Mouse (Mus musculus) liver, embryonic 16.5 days (tissue): Measurements from ENCODE around the gene Ltbr. TPM values are rescaled to one million over a fixed set of nuclear protein-coding genes. Genes with fewer than 3 reads are reported as not detected.

ENCODE experiments used
- ATAC-seq: fragments of 200-750 bp; cut with Nextera tagmentation; 2 replicates; pipeline ENCODE4 v1.8.0; 2017; ENCODE audit warnings: low read depth, mild to moderate bottlenecking, moderate number of reproducible peaks, moderate library complexity
- H3K27ac ChIP-seq: fragments of 300-500 bp; sonication (generic); 2 replicates; pipeline ENCODE4 v1.5.1; 2014; ENCODE audit warnings: mild to moderate bottlenecking, low read length
- H3K27me3 ChIP-seq: fragments of 300-500 bp; sonication (generic); 2 replicates; pipeline ENCODE4 v1.6.1; 2014; ENCODE audit warnings: low read depth, low read length, mixed read lengths; ENCODE audit not compliant: control insufficient read depth, insufficient read depth
- H3K36me3 ChIP-seq: fragments of 300-500 bp; sonication (generic); 2 replicates; pipeline ENCODE4 v1.6.1; 2014; ENCODE audit warnings: mild to moderate bottlenecking; ENCODE audit not compliant: control insufficient read depth, insufficient read depth
- H3K4me1 ChIP-seq: fragments of 300-500 bp; sonication (generic); 2 replicates; pipeline ENCODE4 v1.6.1; 2014; ENCODE audit warnings: low read depth, low read length, mixed read lengths; ENCODE audit not compliant: control insufficient read depth
- H3K4me2 ChIP-seq: fragments of 300-500 bp; sonication (generic); 2 replicates; pipeline ENCODE4 v1.6.1; 2014; ENCODE audit warnings: low read depth, low read length, mixed read lengths
- H3K4me3 ChIP-seq: fragments of 300-500 bp; sonication (generic); 2 replicates; pipeline ENCODE4 v1.5.1; 2014; ENCODE audit warnings: low read depth, mild to moderate bottlenecking, low read length
- H3K9ac ChIP-seq: fragments of 300-500 bp; sonication (generic); 2 replicates; pipeline ENCODE4 v1.6.1; 2014; ENCODE audit warnings: low read depth, low read length
- H3K9me3 ChIP-seq: fragments of 300-500 bp; sonication (generic); replicated peaks from 2 replicates; pipeline ENCODE4 v1.6.1; 2016; ENCODE audit warnings: low read length; ENCODE audit not compliant: control insufficient read depth
- WGBS: fragments of 180-500 bp; shearing (Covaris S2); extraction: QIAGEN DNeasy Blood & Tissue Kit; methylation state at CpG from one replicate; pipeline ENCODE4 v1.1.7; 2014; ENCODE audit not compliant: insufficient replicate concordance; 5-methylcytosine and 5-hydroxymethylcytosine counted together
- polyA plus RNA-seq: library from polyadenylated mRNA; unstranded; fragments of >200 nt; fragmentation: Nextera tagmentation; extraction: Ambion mirVana; gene quantifications from 2 replicates; pipeline ENCODE4 v1.2.1, GENCODE M21; 2015

Gene Ltbr
- polyA plus RNA-seq, 1 experiment from 2014 or later = 22.3 TPM

- under 1% methylated on average over 27 of the region's 27 CpGs for WGBS
- peak; percentile 77 for ATAC-seq
These were observed 36.0 kb upstream of the Ltbr start for GRCm38 (mm10) chr6:125349575-125350230.

GRCm38 (mm10) chr6:125348721-125349574 is 35.3 kb upstream of the Ltbr start, which contains the start of gene Tnfrsf1a:
Tnfrsf1a (plus strand) TSS chr6:125349362.
- no peaks in the 10 kb centered on the region for H3K36me3 ChIP-seq
- H3K27ac ChIP-seq = peak within 1 kb of the TSS; percentile 78
- no peaks in the 10 kb centered on the region for H3K9me3 ChIP-seq
- 11% methylated on average over 22 of the region's 22 CpGs for WGBS
- H3K4me1 ChIP-seq = peaks cover 28% of the 10 kb centered on the region
- peak within 1 kb of the TSS; percentile 66 for H3K4me2 ChIP-seq
- no peak for ATAC-seq
- peak within 1 kb of the TSS; percentile 75 for H3K9ac ChIP-seq
- H3K27me3 ChIP-seq = no peaks in the 10 kb centered on the region
- H3K4me3 ChIP-seq = peak within 1 kb of the TSS; percentile 68

More at GRCm38 (mm10) chr6:125349575-125350230, 36.0 kb upstream of the Ltbr start:
- Histone ChIP-seq H3K36me3 (no peaks in the 10 kb centered on the region), H3K4me1 (peaks cover 34% of the 10 kb centered on the region), H3K9me3 (no peaks in the 10 kb centered on the region), H3K27me3 (no peaks in the 10 kb centered on the region), H3K4me3 (peak overlapping the region; percentile 68), H3K4me2 (peak overlapping the region; percentile 66), H3K27ac (peak overlapping the region; percentile 78), H3K9ac (peak overlapping the region; percentile 75)

GRCm38 (mm10) chr6:125346029-125346428 is 32.3 kb upstream of the Ltbr start:
- Histone ChIP-seq H3K4me1 (peaks cover 17% of the 10 kb centered on the region), H3K27me3 (no peaks in the 10 kb centered on the region), H3K9me3 (no peaks in the 10 kb centered on the region), H3K36me3 (no peaks in the 10 kb centered on the region), H3K4me3 (no peak overlapping the region), H3K4me2 (no peak overlapping the region), H3K27ac (no peak overlapping the region), H3K9ac (no peak overlapping the region)
- ATAC-seq = peak; percentile 47; the same call in 1 of the 2 replicates
- 43% methylated on average over 2 of the region's 2 CpGs for WGBS

GRCm38 (mm10) chr6:125345625-125346024 is 31.9 kb upstream of the Ltbr start:
- Histone ChIP-seq H3K9ac (no peak overlapping the region), H3K4me3 (no peak overlapping the region), H3K27me3 (no peaks in the 10 kb centered on the region), H3K4me2 (no peak overlapping the region), H3K27ac (no peak overlapping the region; the same call in 1 of the 2 replicates), H3K4me1 (peaks cover 17% of the 10 kb centered on the region), H3K9me3 (no peaks in the 10 kb centered on the region), H3K36me3 (no peaks in the 10 kb centered on the region)
- 15% methylated on average over 1 of the region's 1 CpGs for WGBS
- no peak for ATAC-seq

GRCm38 (mm10) chr6:125344866-125345265 is 31.2 kb upstream of the Ltbr start:
- 39% methylated on average over 4 of the region's 4 CpGs for WGBS
- no peak overlapping the region for H3K9ac ChIP-seq

GRCm38 (mm10) chr6:125344084-125344483 is 30.4 kb upstream of the Ltbr start:
- peaks cover 17% of the 10 kb centered on the region for H3K4me1 ChIP-seq
- no peak for ATAC-seq
- no peak overlapping the region for H3K4me3 ChIP-seq
- WGBS = 53% methylated on average over 8 of the region's 8 CpGs
- no peak overlapping the region for H3K27ac ChIP-seq
- no peaks in the 10 kb centered on the region for H3K27me3 ChIP-seq
- no peak overlapping the region for H3K4me2 ChIP-seq
- H3K9me3 ChIP-seq = no peaks in the 10 kb centered on the region
- H3K9ac ChIP-seq = no peak overlapping the region
- H3K36me3 ChIP-seq = no peaks in the 10 kb centered on the region

More at GRCm38 (mm10) chr6:125344866-125345265, 31.2 kb upstream of the Ltbr start:
- ATAC-seq = no peak
- H3K27ac ChIP-seq = peak overlapping the region; percentile 57
- no peaks in the 10 kb centered on the region for H3K27me3 ChIP-seq
- H3K4me1 ChIP-seq = peaks cover 17% of the 10 kb centered on the region
- no peaks in the 10 kb centered on the region for H3K9me3 ChIP-seq
- H3K4me2 ChIP-seq = no peak overlapping the region
- no peak overlapping the region for H3K4me3 ChIP-seq
- H3K36me3 ChIP-seq = no peaks in the 10 kb centered on the region

- H3K4me1 ChIP-seq = peaks cover 13% of the 10 kb centered on the region
- H3K36me3 ChIP-seq = no peaks in the 10 kb centered on the region
- no peak overlapping the region for H3K4me2 ChIP-seq
- no peaks in the 10 kb centered on the region for H3K9me3 ChIP-seq
- no peak overlapping the region for H3K4me3 ChIP-seq
- WGBS = 40% methylated on average over 3 of the region's 3 CpGs
- H3K9ac ChIP-seq = no peak overlapping the region
- no peak for ATAC-seq
- no peaks in the 10 kb centered on the region for H3K27me3 ChIP-seq
- H3K27ac ChIP-seq = peak overlapping the region; percentile 50
These were observed 28.5 kb upstream of the Ltbr start for GRCm38 (mm10) chr6:125342198-125342597.

GRCm38 (mm10) chr6:125340244-125340643 is 26.6 kb upstream of the Ltbr start:
- WGBS = 35% methylated on average over 5 of the region's 5 CpGs
- H3K9me3 ChIP-seq = no peaks in the 10 kb centered on the region
- no peak overlapping the region for H3K4me2 ChIP-seq
- no peak for ATAC-seq
- H3K9ac ChIP-seq = no peak overlapping the region
- no peak overlapping the region for H3K27ac ChIP-seq
- H3K4me1 ChIP-seq = peaks cover 9% of the 10 kb centered on the region
- H3K27me3 ChIP-seq = no peaks in the 10 kb centered on the region
- no peaks in the 10 kb centered on the region for H3K36me3 ChIP-seq
- no peak overlapping the region for H3K4me3 ChIP-seq
